Mouse (Mus musculus): ENCODE data around the gene Psmb2. TPM values are rescaled to one million over a fixed set of nuclear protein-coding genes. Genes with fewer than 3 reads are reported as not detected.
A peak's percentile ranks its signal among the peaks of the same experiment; 100 is the strongest.

Gene Psmb2
- polyA plus RNA-seq, 1 experiment from 2014 or later: 464 TPM

GRCm38 (mm10) chr4:126655356-126655755 lies 22.1 kb upstream of the Psmb2 start:
- Histone ChIP-seq H3K9ac (no peak overlapping the region), H3K4me3 (no peak overlapping the region), H3K9me3 (no peaks in the 10 kb centered on the region), H3K27me3 (peaks cover 18% of the 10 kb centered on the region), H3K27ac (replicated peaks) (no peak overlapping the region), H3K36me3 (no peaks in the 10 kb centered on the region), H3K4me1 (replicated peaks) (no peaks in the 10 kb centered on the region), H3K4me2 (no peak overlapping the region)
- WGBS: 17% methylated on average over 9 of the region's 9 CpGs
- no peak for ATAC-seq (ENCODE audit: low read depth)

- H3K4me2 ChIP-seq: no peak overlapping the region
- 75% methylated on average over 7 of the region's 7 CpGs for WGBS
- H3K4me1 ChIP-seq (replicated peaks): no peaks in the 10 kb centered on the region
- no peak overlapping the region for H3K27ac ChIP-seq (replicated peaks)
- H3K9me3 ChIP-seq: no peaks in the 10 kb centered on the region
- ATAC-seq (ENCODE audit: low read depth): no peak
- peaks cover 13% of the 10 kb centered on the region for H3K27me3 ChIP-seq
- H3K9ac ChIP-seq: no peak overlapping the region
- no peaks in the 10 kb centered on the region for H3K36me3 ChIP-seq
- H3K4me3 ChIP-seq: no peak overlapping the region
These were observed 16.2 kb upstream of the Psmb2 start for GRCm38 (mm10) chr4:126661249-126661648.

- Histone ChIP-seq H3K4me2 (no peak overlapping the region), H3K27me3 (no peaks in the 10 kb centered on the region), H3K9ac (no peak overlapping the region), H3K36me3 (no peaks in the 10 kb centered on the region), H3K27ac (replicated peaks) (no peak overlapping the region), H3K4me3 (no peak overlapping the region), H3K9me3 (no peaks in the 10 kb centered on the region), H3K4me1 (replicated peaks) (no peaks in the 10 kb centered on the region)
- ATAC-seq (ENCODE audit: low read depth): no peak
- WGBS: 90% methylated on average over 2 of the region's 2 CpGs
These were observed 10.4 kb upstream of the Psmb2 start for GRCm38 (mm10) chr4:126667075-126667474.

- no peak overlapping the region for H3K9ac ChIP-seq
- 88% methylated on average over 5 of the region's 5 CpGs for WGBS
- ATAC-seq (ENCODE audit: low read depth): no peak
These were observed 4.9 kb downstream of the Psmb2 start for GRCm38 (mm10) chr4:126682298-126682697.

GRCm38 (mm10) chr4:126683084-126683483 lies 5.7 kb downstream of the Psmb2 start:
- no peak for ATAC-seq (ENCODE audit: low read depth)

More at GRCm38 (mm10) chr4:126682298-126682697, 4.9 kb downstream of the Psmb2 start:
- no peak overlapping the region for H3K4me2 ChIP-seq
- H3K27me3 ChIP-seq: no peaks in the 10 kb centered on the region
- no peak overlapping the region for H3K27ac ChIP-seq (replicated peaks)
- H3K4me3 ChIP-seq: no peak overlapping the region
- no peaks in the 10 kb centered on the region for H3K9me3 ChIP-seq
- H3K36me3 ChIP-seq: peaks cover 31% of the 10 kb centered on the region
- H3K4me1 ChIP-seq (replicated peaks): peaks cover 27% of the 10 kb centered on the region

GRCm38 (mm10) chr4:126689457-126689856 lies 12.0 kb downstream of the Psmb2 start:
- no peak overlapping the region for H3K9ac ChIP-seq
- H3K4me3 ChIP-seq: no peak overlapping the region
- H3K4me1 ChIP-seq (replicated peaks): no peaks in the 10 kb centered on the region
- WGBS: 94% methylated on average over 2 of the region's 2 CpGs
- H3K27ac ChIP-seq (replicated peaks): no peak overlapping the region
- peaks cover 50% of the 10 kb centered on the region for H3K36me3 ChIP-seq
- H3K4me2 ChIP-seq: no peak overlapping the region
- no peak for ATAC-seq (ENCODE audit: low read depth)
- H3K9me3 ChIP-seq: no peaks in the 10 kb centered on the region
- no peaks in the 10 kb centered on the region for H3K27me3 ChIP-seq

More at GRCm38 (mm10) chr4:126683084-126683483, 5.7 kb downstream of the Psmb2 start:
- Histone ChIP-seq H3K4me1 (replicated peaks) (peaks cover 25% of the 10 kb centered on the region), H3K27ac (replicated peaks) (no peak overlapping the region), H3K36me3 (peaks cover 39% of the 10 kb centered on the region), H3K4me2 (no peak overlapping the region), H3K27me3 (no peaks in the 10 kb centered on the region), H3K9ac (no peak overlapping the region), H3K9me3 (no peaks in the 10 kb centered on the region), H3K4me3 (no peak overlapping the region)
- WGBS: 76% methylated on average over 3 of the region's 3 CpGs

- 71% methylated on average over 5 of the region's 5 CpGs for WGBS
- ATAC-seq (ENCODE audit: low read depth): no peak
These were observed 15.6 kb downstream of the Psmb2 start for GRCm38 (mm10) chr4:126693021-126693420.

GRCm38 (mm10) chr4:126696908-126697307 lies 19.5 kb downstream of the Psmb2 start:
- Histone ChIP-seq H3K4me1 (replicated peaks) (0 out of 2 replicates have a peak, but pooled peaks cover 3% of the 10 kb centered on the region), H3K27me3 (no peaks in the 10 kb centered on the region), H3K9me3 (no peaks in the 10 kb centered on the region), H3K27ac (replicated peaks) (no peak overlapping the region), H3K36me3 (peaks cover 34% of the 10 kb centered on the region), H3K9ac (no peak overlapping the region), H3K4me2 (no peak overlapping the region), H3K4me3 (no peak overlapping the region)
- no peak for ATAC-seq (ENCODE audit: low read depth)
- WGBS: 91% methylated on average over 4 of the region's 4 CpGs

More at GRCm38 (mm10) chr4:126693021-126693420, 15.6 kb downstream of the Psmb2 start:
- H3K9ac ChIP-seq: no peak overlapping the region
- H3K4me1 ChIP-seq (replicated peaks): no peaks in the 10 kb centered on the region
- peaks cover 29% of the 10 kb centered on the region for H3K36me3 ChIP-seq
- no peaks in the 10 kb centered on the region for H3K9me3 ChIP-seq
- no peak overlapping the region for H3K27ac ChIP-seq (replicated peaks)
- H3K4me2 ChIP-seq: no peak overlapping the region
- no peaks in the 10 kb centered on the region for H3K27me3 ChIP-seq
- H3K4me3 ChIP-seq: no peak overlapping the region

GRCm38 (mm10) chr4:126706630-126707438 lies 29.4 kb downstream of the Psmb2 start:
- Histone ChIP-seq H3K27ac (replicated peaks) (peak overlapping the region; percentile 6; the same call in 1 of the 2 replicates), H3K36me3 (peaks cover 71% of the 10 kb centered on the region), H3K9me3 (no peaks in the 10 kb centered on the region), H3K4me2 (no peak overlapping the region), H3K4me3 (no peak overlapping the region), H3K4me1 (replicated peaks) (peaks cover 24% of the 10 kb centered on the region), H3K27me3 (no peaks in the 10 kb centered on the region), H3K9ac (no peak overlapping the region)
- WGBS: 25% methylated on average over 12 of the region's 12 CpGs
- peak; percentile 67 for ATAC-seq (ENCODE audit: low read depth)

GRCm38 (mm10) chr4:126707439-126707826 lies 30.0 kb downstream of the Psmb2 start:
- H3K4me2 ChIP-seq: no peak overlapping the region
- peak overlapping the region; percentile 6; the same call in 1 of the 2 replicates for H3K27ac ChIP-seq (replicated peaks)
- no peak overlapping the region for H3K4me3 ChIP-seq
- H3K9me3 ChIP-seq: no peaks in the 10 kb centered on the region
- H3K9ac ChIP-seq: no peak overlapping the region
- WGBS: 24% methylated on average over 5 of the region's 5 CpGs
- no peaks in the 10 kb centered on the region for H3K27me3 ChIP-seq
- H3K36me3 ChIP-seq: peaks cover 71% of the 10 kb centered on the region
- peaks cover 24% of the 10 kb centered on the region for H3K4me1 ChIP-seq (replicated peaks)
- ATAC-seq (ENCODE audit: low read depth): no peak; the same call in 1 of the 2 replicates

- H3K4me1 ChIP-seq (replicated peaks): peaks cover 29% of the 10 kb centered on the region
- H3K27ac ChIP-seq (replicated peaks): no peak overlapping the region
- no peak overlapping the region for H3K9ac ChIP-seq
- no peaks in the 10 kb centered on the region for H3K9me3 ChIP-seq
- no peak overlapping the region for H3K4me2 ChIP-seq
- H3K4me3 ChIP-seq: no peak overlapping the region
- H3K27me3 ChIP-seq: peaks cover 85% of the 10 kb centered on the region
- 3% methylated on average over 18 of the region's 18 CpGs for WGBS
- no peak for ATAC-seq (ENCODE audit: low read depth)
- no peaks in the 10 kb centered on the region for H3K36me3 ChIP-seq
These were observed 54.7 kb downstream of the Psmb2 start for GRCm38 (mm10) chr4:126732111-126732510.

- ATAC-seq (ENCODE audit: low read depth): no peak
- no peaks in the 10 kb centered on the region for H3K9me3 ChIP-seq
- no peak overlapping the region for H3K27ac ChIP-seq (replicated peaks)
- no peak overlapping the region for H3K4me3 ChIP-seq
- H3K4me2 ChIP-seq: no peak overlapping the region
- no peak overlapping the region for H3K9ac ChIP-seq
- no peaks in the 10 kb centered on the region for H3K36me3 ChIP-seq
- 3% methylated on average over 26 of the region's 26 CpGs for WGBS
- peaks cover 29% of the 10 kb centered on the region for H3K4me1 ChIP-seq (replicated peaks)
- H3K27me3 ChIP-seq: peaks cover 92% of the 10 kb centered on the region
These were observed 55.3 kb downstream of the Psmb2 start for GRCm38 (mm10) chr4:126732531-126733380.

Measured in neural tube, embryonic 13.5 days (tissue).